Mouse (Mus musculus): ENCODE measurements around the gene Afp. TPM values are rescaled to one million over a fixed set of nuclear protein-coding genes. Genes with fewer than 3 reads are reported as not detected.

Afp gene
- polyA plus RNA-seq (2012; fragmentation: generic; extraction: Trizol): 1 to 10 TPM in 1 of 2 experiments, under 1 TPM in 1; 0.31 to 2.4 TPM

DNA sequence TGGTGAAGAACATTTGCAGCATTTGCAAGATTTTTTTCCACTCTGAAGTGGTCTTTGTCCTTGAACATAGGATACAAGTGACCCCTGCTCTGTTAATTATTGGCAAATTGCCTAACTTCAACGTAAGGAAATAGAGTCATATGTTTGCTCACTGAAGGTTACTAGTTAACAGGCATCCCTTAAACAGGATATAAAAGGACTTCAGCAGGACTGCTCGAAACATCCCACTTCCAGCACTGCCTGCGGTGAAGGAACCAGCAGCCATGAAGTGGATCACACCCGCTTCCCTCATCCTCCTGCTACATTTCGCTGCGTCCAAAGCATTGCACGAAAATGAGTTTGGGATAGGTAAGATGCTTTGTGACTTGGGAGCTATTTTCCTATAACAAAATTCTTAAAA, at the start of gene Afp:
Gene Afp, plus strand, starts transcription at position 220 of the 400 bp plus-strand sequence.

DNA sequence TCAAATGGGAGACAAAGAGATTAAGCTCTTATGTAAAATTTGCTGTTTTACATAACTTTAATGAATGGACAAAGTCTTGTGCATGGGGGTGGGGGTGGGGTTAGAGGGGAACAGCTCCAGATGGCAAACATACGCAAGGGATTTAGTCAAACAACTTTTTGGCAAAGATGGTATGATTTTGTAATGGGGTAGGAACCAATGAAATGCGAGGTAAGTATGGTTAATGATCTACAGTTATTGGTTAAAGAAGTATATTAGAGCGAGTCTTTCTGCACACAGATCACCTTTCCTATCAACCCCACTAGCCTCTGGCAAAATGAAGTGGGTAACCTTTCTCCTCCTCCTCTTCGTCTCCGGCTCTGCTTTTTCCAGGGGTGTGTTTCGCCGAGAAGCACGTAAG, 29.9 kb upstream of the Afp start, which contains the start of gene Alb:
Gene Alb, plus strand, starts transcription at position 279 of the 400 bp plus-strand sequence.

DNA sequence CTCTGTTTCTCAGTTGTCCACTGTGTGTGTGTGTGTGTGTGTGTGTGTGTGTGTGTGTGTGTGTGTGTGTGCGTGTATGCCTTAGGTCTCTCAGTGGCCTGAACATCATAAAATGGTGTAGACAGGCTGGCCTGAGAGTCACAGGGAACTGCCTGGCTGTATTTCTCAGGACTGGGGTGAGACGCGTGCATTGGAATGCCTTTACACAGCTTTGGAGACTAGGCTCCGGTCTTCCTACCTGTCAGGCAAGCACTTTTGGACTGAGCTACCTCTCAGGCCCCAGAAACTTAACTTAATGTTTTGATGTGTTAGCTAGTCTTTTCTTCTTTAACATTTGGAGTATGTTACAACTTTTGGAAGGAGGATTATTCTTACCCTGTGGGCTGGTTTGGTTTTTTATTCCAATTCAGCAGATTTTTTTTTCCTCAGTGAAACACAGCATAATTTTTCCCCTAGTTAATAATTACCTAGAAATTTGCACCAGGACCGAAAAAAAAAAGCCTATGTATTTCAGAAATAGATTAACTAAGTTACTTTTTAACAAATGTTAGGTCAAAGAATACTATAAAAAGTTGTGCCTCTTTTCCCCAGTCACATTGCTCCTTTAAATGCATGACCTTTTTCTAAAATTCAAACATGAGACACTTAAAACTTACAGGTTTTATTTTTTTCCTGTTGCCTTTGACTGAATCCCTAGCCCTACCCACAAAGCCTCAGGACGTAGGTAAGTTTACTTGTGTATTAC, 28.0 kb downstream of the Afp start, which contains the start of gene Afm:
Gene Afm, plus strand, starts transcription at position 577 of the 745 bp plus-strand sequence.

Other genes starting within 250 kb of the Afp start
- 10 to 100 TPM in 1 of 2 experiments, 1 to 10 TPM in 1; 8.6 to 24.1 TPM for gene Ankrd17, start 124.2 kb upstream of the Afp start, polyA plus RNA-seq (2012; fragmentation: generic; extraction: Trizol)
- gene Gm9958, start 123.5 kb upstream of the Afp start, polyA plus RNA-seq (2012; fragmentation: generic; extraction: Trizol): 1 to 10 TPM in 1 of 2 experiments, under 1 TPM in 1; 0.28 to 1.8 TPM
- not detected for gene Alb, start 29.8 kb upstream of the Afp start, polyA plus RNA-seq (2012; fragmentation: generic; extraction: Trizol)
- gene Afm, start 28.2 kb downstream of the Afp start, polyA plus RNA-seq (2012; fragmentation: generic; extraction: Trizol): not detected
- under 1 TPM; 0.02 to 0.04 TPM for gene 5830473C10Rik, start 70.4 kb downstream of the Afp start, polyA plus RNA-seq (2012; fragmentation: generic; extraction: Trizol)
- gene Rassf6, start 149.9 kb downstream of the Afp start, polyA plus RNA-seq (2012; fragmentation: generic; extraction: Trizol): under 1 TPM; 0.04 to 0.08 TPM